Mouse (Mus musculus): ENCODE measurements around the gene Otoa. TPM values are rescaled to one million over a fixed set of nuclear protein-coding genes. Genes with fewer than 3 reads are reported as not detected.

The Otoa gene
- polyA plus RNA-seq, 1 experiment from 2014 or later, result not detected

Other genes with a start within 250 kb of the Otoa start
- gene Eef2k, start 238.8 kb upstream of the Otoa start, polyA plus RNA-seq (2018), result 19.4 to 32.2 TPM (median 21.0 TPM) in 3 replicates
- 10.5 to 18.0 TPM (median 11.9 TPM) in 3 replicates for gene Polr3e, start 163.9 kb upstream of the Otoa start, polyA plus RNA-seq (2018)
- 3.2 to 6.3 TPM (median 4.4 TPM) in 3 replicates for gene Cdr2, start 99.3 kb upstream of the Otoa start, polyA plus RNA-seq (2018)
- 0.07 to 0.16 TPM in 2 of 3 replicates, not detected in the other for gene Mfsd13b, start 99.1 kb upstream of the Otoa start, polyA plus RNA-seq (2018)
- 35.8 to 44.5 TPM (median 41.0 TPM) in 3 replicates for gene Mettl9, start 47.2 kb upstream of the Otoa start, polyA plus RNA-seq (2018)
- 75.4 to 337 TPM (median 171 TPM) in 3 replicates for gene Igsf6, start 7.1 kb upstream of the Otoa start, polyA plus RNA-seq (2018)